10 mouse cellular contexts compared by ENCODE assay signal in genomic region chr19:5095887-5096474, GRCm38 (mm10). TPM values are rescaled to one million over a fixed set of nuclear protein-coding genes. Genes with fewer than 3 reads are reported as not detected.
A peak's percentile ranks its signal among the peaks of the same experiment; 100 is the strongest.
DNase-seq lines count a peak whose midpoint lies in the region; ATAC-seq lines count a peak whose summit lies in the region.
"Had no signal": no experiment of that assay in that cellular context is flagged by ENCODE, and none has a peak within 500 bp of the region (broad histone marks: within the 10 kb centered on the region; RNA-seq: fewer than 3 reads in every experiment).

No protein-coding gene starts in this region.

- H3K36me3 ChIP-seq in forebrain, embryonic 16.5 days (ENCODE audit: control insufficient read depth, insufficient read depth): peaks cover 19% of the 10 kb centered on the region
- H3K36me3 ChIP-seq in limb, embryonic 11.5 days (ENCODE audit: control insufficient read depth, insufficient read depth, low read length): peaks cover 18% of the 10 kb centered on the region

- WGBS in forebrain, embryonic 16.5 days: 6% methylated on average over 9 of the region's 9 CpGs
- WGBS in limb, embryonic 11.5 days: 19% methylated on average over 9 of the region's 9 CpGs

- peak overlapping the region; percentile 59 for H3K4me2 ChIP-seq in forebrain, embryonic 16.5 days (ENCODE audit: low read length)
- 0 out of 2 replicates have a peak overlapping the region, but pooled peaks have one; percentile 0 for H3K4me2 ChIP-seq in limb, embryonic 11.5 days (ENCODE audit: low read depth, severe bottlenecking)

- intact Hi-C loops in left cerebral cortex, postnatal 4 days (cut with DNase I): loop anchor here (5.0 kb wide), 1 partner anchor 41 kb away; no protein-coding TSS in a partner anchor
- intact Hi-C loops in left cerebral cortex, postnatal 14 days (cut with DNase I): loop anchor here (2.0 kb wide), 1 partner anchor 43 kb away; no protein-coding TSS in a partner anchor

- no peak for ATAC-seq in forebrain, embryonic 16.5 days
- ATAC-seq in limb, embryonic 11.5 days (ENCODE audit: insufficient number of reproducible peaks, low FRiP score, low TSS enrichment, low read depth): no peak
- ATAC-seq in megakaryocyte-erythroid progenitor cell, adult 5-6 weeks (replicated peaks; ENCODE audit: low FRiP score, low TSS enrichment, poor library complexity, severe bottlenecking): no peak

- peaks cover 53% of the 10 kb centered on the region for H3K4me1 ChIP-seq in forebrain, embryonic 16.5 days (replicated peaks; ENCODE audit: control insufficient read depth, insufficient read depth, low read length)
- H3K4me1 ChIP-seq in limb, embryonic 11.5 days (ENCODE audit: control insufficient read depth, insufficient read depth, low read length): peaks cover 39% of the 10 kb centered on the region

- no peaks in the 10 kb centered on the region for H3K9me3 ChIP-seq in forebrain, embryonic 16.5 days (ENCODE audit: control insufficient read depth, low read length)
- H3K9me3 ChIP-seq in limb, embryonic 11.5 days (ENCODE audit: control insufficient read depth, low read length): no peaks in the 10 kb centered on the region

- H3K27me3 ChIP-seq in forebrain, embryonic 16.5 days (replicated peaks; ENCODE audit: control insufficient read depth, insufficient read depth, low read length): no peaks in the 10 kb centered on the region
- H3K27me3 ChIP-seq in limb, embryonic 11.5 days (ENCODE audit: control insufficient read depth, insufficient read depth, low read length): no peaks in the 10 kb centered on the region

- peak overlapping the region; percentile 92 for H3K27ac ChIP-seq in forebrain, embryonic 16.5 days (ENCODE audit: low read length)
- no peak overlapping the region for H3K27ac ChIP-seq in limb, embryonic 11.5 days (replicated peaks; ENCODE audit: low read depth, low read length)

- DNase-seq in left cerebral cortex, postnatal 4 days: peak; percentile 68
- DNase-seq in left cerebral cortex, postnatal 14 days (ENCODE audit: low spot score in 2 of 2): no peak
- DNase-seq in limb, embryonic 11.5 days (ENCODE audit: low spot score): no peak
- DNase-seq in retina, embryonic 14.5 days (ENCODE audit: low spot score): peak; percentile 31
- no peak for DNase-seq in frontal cortex, postnatal 10 days (ENCODE audit: low spot score in 2 of 2)
- no peak for DNase-seq in thymus, postnatal 25 days
- DNase-seq: lung, postnatal 10 days had no signal

- peak overlapping the region; percentile 79 for H3K4me3 ChIP-seq in forebrain, embryonic 16.5 days (replicated peaks; ENCODE audit: low read length)
- no peak overlapping the region for H3K4me3 ChIP-seq in limb, embryonic 11.5 days (ENCODE audit: low read depth, low read length)

- H3K9ac ChIP-seq in forebrain, embryonic 16.5 days (replicated peaks; ENCODE audit: low read depth, low read length): peak overlapping the region; percentile 96
- no peak overlapping the region; the same call in 1 of the 2 replicates for H3K9ac ChIP-seq in limb, embryonic 11.5 days (ENCODE audit: low read length)

RNA-seq across cellular contexts. Expression of gene Cnih2, which starts 2.3 kb away (rescaled TPM):
- 100 to 1,000 TPM; 393 to 412 TPM for total RNA-seq in left cerebral cortex, postnatal 4 days (2021)
- 100 to 1,000 TPM; 325 to 352 TPM for total RNA-seq in left cerebral cortex, postnatal 14 days (2021)
- polyA plus RNA-seq in forebrain, embryonic 16.5 days (2015; fragmentation: Nextera tagmentation; extraction: Ambion mirVana): 297 and 347 TPM in 2 replicates
- 33.8 and 36.3 TPM in 2 replicates for polyA plus RNA-seq in limb, embryonic 11.5 days (2014; fragmentation: Nextera tagmentation; extraction: Ambion mirVana)
- 0.66 TPM in 1 of 2 replicates, not detected in the other for total RNA-seq in megakaryocyte-erythroid progenitor cell, adult 5-6 weeks (2014; fragmentation: Nextera tagmentation)
- total RNA-seq in megakaryocyte-erythroid progenitor cell, adult 5-6 weeks (2017): not detected in 2 replicates

RNA-seq across cellular contexts. Expression of gene Yif1a, which starts 7.6 kb away (rescaled TPM):
- 10 to 100 TPM; 22.0 to 24.4 TPM for total RNA-seq in left cerebral cortex, postnatal 4 days (2021)
- 10 to 100 TPM; 24.2 to 27.5 TPM for total RNA-seq in left cerebral cortex, postnatal 14 days (2021)
- 54.0 and 56.0 TPM in 2 replicates for polyA plus RNA-seq in forebrain, embryonic 16.5 days (2015; fragmentation: Nextera tagmentation; extraction: Ambion mirVana)
- polyA plus RNA-seq in limb, embryonic 11.5 days (2014; fragmentation: Nextera tagmentation; extraction: Ambion mirVana): 68.5 and 71.2 TPM in 2 replicates
- 38.6 and 43.4 TPM in 2 replicates for total RNA-seq in megakaryocyte-erythroid progenitor cell, adult 5-6 weeks (2014; fragmentation: Nextera tagmentation)
- 7.5 and 13.6 TPM in 2 replicates for total RNA-seq in megakaryocyte-erythroid progenitor cell, adult 5-6 weeks (2017)

RNA-seq across cellular contexts. Expression of gene Tmem151a, which starts 10.7 kb away (rescaled TPM):
- total RNA-seq in left cerebral cortex, postnatal 4 days (2021): 10 to 100 TPM; 47.7 to 55.3 TPM
- 100 to 1,000 TPM; 164 to 171 TPM for total RNA-seq in left cerebral cortex, postnatal 14 days (2021)
- 8.0 and 15.8 TPM in 2 replicates for polyA plus RNA-seq in forebrain, embryonic 16.5 days (2015; fragmentation: Nextera tagmentation; extraction: Ambion mirVana)
- polyA plus RNA-seq in limb, embryonic 11.5 days (2014; fragmentation: Nextera tagmentation; extraction: Ambion mirVana): 1.1 and 2.2 TPM in 2 replicates
- 1.2 TPM in 1 of 2 replicates, not detected in the other for total RNA-seq in megakaryocyte-erythroid progenitor cell, adult 5-6 weeks (2014; fragmentation: Nextera tagmentation)
- total RNA-seq in megakaryocyte-erythroid progenitor cell, adult 5-6 weeks (2017): not detected in 2 replicates
- total RNA-seq: MEL had no signal

RNA-seq across cellular contexts. Expression of gene Rab1b, which starts 10.9 kb away (rescaled TPM):
- 100 to 1,000 TPM; 137 to 148 TPM for total RNA-seq in left cerebral cortex, postnatal 4 days (2021)
- 100 to 1,000 TPM; 176 to 184 TPM for total RNA-seq in left cerebral cortex, postnatal 14 days (2021)
- 239 and 241 TPM in 2 replicates for polyA plus RNA-seq in forebrain, embryonic 16.5 days (2015; fragmentation: Nextera tagmentation; extraction: Ambion mirVana)
- polyA plus RNA-seq in limb, embryonic 11.5 days (2014; fragmentation: Nextera tagmentation; extraction: Ambion mirVana): 242 and 244 TPM in 2 replicates
- 58.7 and 83.3 TPM in 2 replicates for total RNA-seq in megakaryocyte-erythroid progenitor cell, adult 5-6 weeks (2014; fragmentation: Nextera tagmentation)
- total RNA-seq in megakaryocyte-erythroid progenitor cell, adult 5-6 weeks (2017): 47.0 and 47.5 TPM in 2 replicates

RNA-seq across cellular contexts. Expression of gene Klc2, which starts 22.4 kb away (rescaled TPM):
- 100 to 1,000 TPM; 155 to 159 TPM for total RNA-seq in left cerebral cortex, postnatal 4 days (2021)
- 100 to 1,000 TPM; 220 to 226 TPM for total RNA-seq in left cerebral cortex, postnatal 14 days (2021)
- 48.1 and 55.5 TPM in 2 replicates for polyA plus RNA-seq in forebrain, embryonic 16.5 days (2015; fragmentation: Nextera tagmentation; extraction: Ambion mirVana)
- 21.2 and 23.8 TPM in 2 replicates for polyA plus RNA-seq in limb, embryonic 11.5 days (2014; fragmentation: Nextera tagmentation; extraction: Ambion mirVana)
- 3.0 and 15.3 TPM in 2 replicates for total RNA-seq in megakaryocyte-erythroid progenitor cell, adult 5-6 weeks (2014; fragmentation: Nextera tagmentation)
- total RNA-seq in megakaryocyte-erythroid progenitor cell, adult 5-6 weeks (2017): 2.3 and 8.0 TPM in 2 replicates

Comparison
In these comparisons a context has a peak if more than half of its experiments do, and no peak if none do; other contexts are left out.
1. DNase-seq: peak in left cerebral cortex, postnatal 4 days (single experiment) and retina, embryonic 14.5 days (single experiment); none in left cerebral cortex, postnatal 14 days (0 of 2), limb, embryonic 11.5 days (single experiment), frontal cortex, postnatal 10 days (0 of 2) and thymus, postnatal 25 days (single experiment).
2. RNA of gene Cnih2, which starts 2.3 kb away (total RNA-seq): 393 to 412 TPM in left cerebral cortex, postnatal 4 days and 325 to 352 TPM in left cerebral cortex, postnatal 14 days; 0.66 TPM in megakaryocyte-erythroid progenitor cell, adult 5-6 weeks; every median in the first group is over 100 times any median in the second.
3. RNA of gene Tmem151a, which starts 10.7 kb away (total RNA-seq): 164 to 171 TPM in left cerebral cortex, postnatal 14 days and 47.7 to 55.3 TPM in left cerebral cortex, postnatal 4 days; 1.2 TPM in megakaryocyte-erythroid progenitor cell, adult 5-6 weeks; every median in the first group is over 10 times any median in the second.